Mouse (Mus musculus) T-helper 1 cell (primary cell): ENCODE measurements around the gene Dcst2.

Experiments
- in situ Hi-C: fragments of 300-600 bp; cut with MboI, MseI; formaldehyde crosslinking; loops from one replicate; pipeline ENCODE4 v1.15.1; 2025; ENCODE audit warnings: high pct_unique_total_duplicates

Dcst2 gene

GRCm38 (mm10) chr3:89387632-89388031, 25.9 kb downstream of the Dcst2 start:
- in situ Hi-C loops, result no loop called here

GRCm38 (mm10) chr3:89388134-89388881, 26.5 kb downstream of the Dcst2 start:
- in situ Hi-C loops, result no loop called here

- in situ Hi-C loops, result no loop called here
Measured at GRCm38 (mm10) chr3:89388901-89389740, 27.3 kb downstream of the Dcst2 start.

- in situ Hi-C loops, result no loop called here
Measured at GRCm38 (mm10) chr3:89390111-89390515, 28.3 kb downstream of the Dcst2 start.

DNA sequence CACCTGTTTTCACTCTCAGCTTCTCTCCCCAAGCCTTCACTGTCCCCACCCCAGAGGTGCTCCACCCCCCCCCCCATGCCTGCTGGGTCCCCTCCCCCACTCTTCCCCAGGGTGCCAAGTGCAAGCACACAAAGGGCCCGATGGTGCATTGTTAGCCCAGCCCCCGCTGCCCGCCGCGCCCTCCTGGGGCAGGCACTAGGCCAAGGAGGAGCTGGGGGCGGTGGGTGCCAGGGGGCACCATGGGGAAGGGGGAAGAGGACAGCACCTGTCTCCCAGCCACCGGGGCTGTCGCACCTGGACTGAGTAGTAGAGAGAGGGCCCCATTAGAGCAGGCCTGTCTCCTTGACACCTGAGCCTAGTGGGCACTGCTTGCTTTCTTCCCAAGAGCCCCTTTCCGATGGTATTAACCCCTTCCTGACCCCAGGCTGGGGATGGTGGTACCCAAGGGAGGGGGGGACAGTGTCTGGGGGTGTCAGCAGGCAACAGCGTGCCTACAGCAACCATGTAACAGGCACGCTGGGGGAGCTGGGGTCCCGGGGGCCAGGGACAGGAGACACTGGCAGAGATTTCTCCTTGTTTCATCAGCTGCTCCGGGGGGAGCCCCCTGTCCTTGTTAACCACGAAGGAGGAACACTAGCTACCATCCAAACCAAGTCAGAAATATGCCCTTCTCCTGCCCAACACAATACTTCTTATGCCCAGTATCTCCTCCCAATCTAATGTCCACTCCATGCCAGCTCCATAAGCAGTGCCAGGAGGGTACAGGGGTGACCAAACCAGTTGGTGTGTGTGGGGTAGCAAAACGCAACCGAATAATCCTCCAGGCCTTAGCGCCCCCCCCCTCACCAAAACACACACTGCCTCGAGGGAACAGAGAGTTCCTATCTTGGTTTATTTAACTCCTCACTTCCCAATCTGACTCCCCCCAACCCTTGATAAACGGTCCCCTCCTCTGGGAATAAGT, 29.2 kb downstream of the Dcst2 start:
- in situ Hi-C loops, result no loop called here

GRCm38 (mm10) chr3:89391663-89392511, 30.1 kb downstream of the Dcst2 start:
- in situ Hi-C loops, result no loop called here

DNA sequence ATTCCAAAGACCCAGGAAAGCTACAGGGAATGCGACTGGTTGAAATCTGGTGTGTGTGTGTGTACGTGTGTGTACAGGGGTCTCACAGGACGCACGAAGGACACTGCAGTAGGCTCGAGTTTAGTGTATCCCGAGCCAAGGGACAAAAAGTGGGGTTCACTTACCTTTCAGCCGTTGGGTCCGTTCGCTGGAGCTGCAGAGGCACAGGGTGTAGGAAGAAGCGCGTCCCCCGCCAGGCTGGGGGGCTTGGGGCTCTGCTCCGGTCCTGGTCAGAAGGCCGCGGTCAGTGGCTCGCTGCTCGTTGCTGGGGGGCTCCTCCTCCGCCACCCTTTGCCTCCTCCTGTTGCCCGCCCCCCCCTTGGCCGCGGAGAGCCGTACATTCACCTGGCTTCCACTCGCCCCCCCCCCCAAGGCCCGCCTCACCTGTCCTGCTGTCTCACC, 31.1 kb downstream of the Dcst2 start:
- in situ Hi-C loops, result no loop called here

GRCm38 (mm10) chr3:89393605-89394004, 31.8 kb downstream of the Dcst2 start:
- in situ Hi-C loops, result no loop called here

GRCm38 (mm10) chr3:89394006-89394893, 32.5 kb downstream of the Dcst2 start, which contains the start of gene Zbtb7b:
TSS of gene Zbtb7b (minus strand) at chr3:89394776.
- in situ Hi-C loops, result no loop called here

DNA sequence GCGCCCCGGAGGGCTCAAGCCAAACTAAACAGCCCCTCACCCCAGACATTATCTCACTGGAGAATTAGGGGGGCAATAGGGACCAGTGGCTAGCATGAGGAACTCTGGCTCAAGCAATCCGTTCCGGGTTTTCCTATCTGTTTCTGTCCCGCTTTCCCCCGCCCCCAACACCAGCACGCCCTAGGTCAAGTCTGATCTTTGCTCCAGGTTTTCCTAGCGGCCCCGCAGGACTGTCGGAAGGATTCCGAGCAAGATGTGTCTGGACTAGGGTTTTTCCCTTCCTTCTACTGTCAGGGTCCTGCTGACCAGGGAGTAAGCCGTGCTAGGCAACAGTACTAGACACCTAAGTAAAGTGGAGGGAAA, 33.1 kb downstream of the Dcst2 start:
- in situ Hi-C loops, result no loop called here

- in situ Hi-C loops, result no loop called here
Measured at GRCm38 (mm10) chr3:89395419-89395805, 33.6 kb downstream of the Dcst2 start.

DNA sequence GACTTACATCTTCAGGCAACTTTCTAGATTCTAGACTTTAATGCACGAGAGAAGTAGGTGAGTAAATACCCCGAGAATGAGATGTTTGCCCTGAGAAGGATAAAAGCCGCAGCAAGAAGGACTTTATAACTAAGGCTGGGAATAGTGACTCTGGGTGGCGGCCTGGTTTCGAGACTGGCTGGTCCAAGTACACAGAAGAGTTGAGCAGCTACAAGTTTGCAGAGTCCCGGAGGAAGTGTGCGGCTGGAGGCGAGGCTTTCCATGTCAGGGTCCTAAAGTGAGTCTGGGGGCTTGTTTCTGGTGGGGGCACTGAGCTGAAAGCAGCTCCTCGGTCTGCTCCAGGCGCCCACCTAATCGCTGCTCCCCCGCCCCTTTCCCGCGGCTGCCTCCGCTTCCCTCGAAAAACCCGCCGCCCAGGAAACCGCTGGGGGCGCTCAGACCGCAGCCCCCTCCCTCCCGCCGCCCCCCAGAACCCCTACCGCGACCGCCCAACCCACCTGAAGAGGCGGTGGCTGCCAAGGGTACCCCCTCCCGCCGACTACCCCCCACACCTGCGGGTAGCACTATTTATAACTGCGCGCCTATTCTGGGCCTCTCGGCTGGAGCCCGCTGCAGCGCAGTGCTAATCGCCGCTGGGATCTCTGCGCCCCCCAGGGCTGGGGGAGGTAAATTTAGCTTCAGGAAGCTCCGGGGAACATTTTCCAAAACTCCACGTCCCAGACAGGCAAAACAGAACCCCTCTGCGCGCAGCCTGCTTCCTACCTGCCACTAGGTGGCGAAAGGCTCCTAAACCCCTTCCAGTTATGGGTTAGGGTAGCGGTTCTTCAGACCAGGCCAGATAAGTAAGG, 34.3 kb downstream of the Dcst2 start:
- in situ Hi-C loops, result no loop called here

GRCm38 (mm10) chr3:89396654-89397005, 34.9 kb downstream of the Dcst2 start:
- in situ Hi-C loops, result no loop called here

DNA sequence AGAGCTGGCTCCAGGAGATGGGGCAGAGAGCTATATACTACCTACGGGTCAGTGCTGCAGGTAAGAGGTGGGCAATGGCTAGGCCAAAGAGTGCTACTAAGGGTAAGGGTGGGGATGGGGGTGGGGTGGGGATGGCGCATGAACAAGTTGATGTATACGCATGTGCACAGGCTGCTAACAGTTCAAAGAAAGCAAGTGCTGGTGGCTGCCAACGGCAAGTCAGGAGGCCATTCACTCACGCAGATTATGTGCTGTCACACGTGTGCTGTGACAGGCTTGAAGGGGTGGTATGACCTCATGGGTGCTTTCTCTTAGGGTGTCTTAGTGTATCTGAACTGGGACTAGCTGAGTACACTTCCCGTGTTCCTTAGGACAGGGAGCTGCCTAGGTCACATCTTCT, 39.6 kb downstream of the Dcst2 start:
- in situ Hi-C loops, result no loop called here

DNA sequence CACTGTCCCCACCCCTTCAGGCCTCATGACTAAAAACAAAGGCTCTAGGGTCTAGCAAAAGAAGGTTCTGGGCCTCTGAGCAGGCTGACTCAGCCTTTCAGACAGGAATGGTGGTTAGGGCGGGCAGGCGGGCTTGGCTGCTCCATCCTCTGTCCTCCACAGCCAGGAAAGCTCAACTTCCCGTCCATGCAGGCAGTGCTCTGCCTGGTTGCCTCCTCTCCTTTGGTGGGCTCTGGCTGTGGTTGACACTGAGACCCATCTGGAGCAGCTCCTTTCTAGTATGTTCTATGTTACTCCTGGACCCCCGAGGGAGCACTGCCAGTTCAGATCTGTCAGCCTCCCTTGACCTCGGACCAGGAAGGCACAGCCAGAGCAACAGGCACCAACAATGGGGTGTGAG, 40.9 kb downstream of the Dcst2 start, which contains the start of gene Lenep:
Gene Lenep, minus strand, starts transcription at position 101 of the 400 bp plus-strand sequence.
- in situ Hi-C loops, result no loop called here

DNA sequence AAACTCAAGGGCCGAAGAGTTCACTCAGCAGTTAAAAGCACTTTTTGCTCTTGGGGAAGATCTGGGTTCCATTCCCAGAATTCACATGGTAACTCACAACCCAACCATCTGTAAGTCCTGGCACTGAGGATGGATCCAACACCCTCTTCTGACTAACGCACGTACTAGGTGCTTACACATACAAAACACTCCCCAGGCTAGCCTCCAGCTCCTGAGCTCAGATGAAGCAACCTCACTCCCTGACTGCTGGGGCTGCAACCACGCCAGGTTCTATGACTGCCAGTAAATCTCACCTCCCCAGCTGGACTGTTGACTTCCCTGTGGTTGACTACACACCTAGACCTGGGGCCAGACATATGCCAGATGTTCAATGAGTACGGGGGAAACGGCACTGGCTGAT, 45.1 kb downstream of the Dcst2 start:
- in situ Hi-C loops, result no loop called here

- in situ Hi-C loops, result no loop called here
Measured at GRCm38 (mm10) chr3:89408448-89408847, 46.7 kb downstream of the Dcst2 start.

DNA sequence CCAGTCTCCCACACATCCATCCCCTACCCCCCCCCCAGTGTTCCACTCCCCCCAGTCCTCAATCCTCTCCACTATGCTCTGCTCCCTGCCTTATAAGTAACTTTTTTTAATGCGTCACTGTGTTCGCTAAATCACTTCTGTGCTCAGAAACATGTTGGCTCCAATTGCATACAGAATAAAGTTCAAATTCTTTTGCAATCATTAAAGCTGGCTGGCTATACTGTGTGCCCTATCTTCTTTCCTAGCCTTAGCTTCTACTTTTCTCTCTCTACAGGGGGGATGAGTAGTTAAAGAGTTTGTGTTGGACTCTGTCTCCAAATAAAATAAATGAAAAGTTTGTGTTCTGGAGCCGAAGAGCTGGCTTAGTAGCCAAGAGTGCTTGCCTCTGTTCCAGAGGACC, 47.9 kb downstream of the Dcst2 start:
- in situ Hi-C loops, result no loop called here

- in situ Hi-C loops, result no loop called here
Measured at GRCm38 (mm10) chr3:89410864-89411263, 49.1 kb downstream of the Dcst2 start.
